Mouse (Mus musculus): ENCODE data around the gene Nphp1. TPM values are rescaled to one million over a fixed set of nuclear protein-coding genes. Genes with fewer than 3 reads are reported as not detected.

Gene Nphp1
- polyA plus RNA-seq, 1 experiment from 2014 or later, result 36.5 TPM

DNA sequence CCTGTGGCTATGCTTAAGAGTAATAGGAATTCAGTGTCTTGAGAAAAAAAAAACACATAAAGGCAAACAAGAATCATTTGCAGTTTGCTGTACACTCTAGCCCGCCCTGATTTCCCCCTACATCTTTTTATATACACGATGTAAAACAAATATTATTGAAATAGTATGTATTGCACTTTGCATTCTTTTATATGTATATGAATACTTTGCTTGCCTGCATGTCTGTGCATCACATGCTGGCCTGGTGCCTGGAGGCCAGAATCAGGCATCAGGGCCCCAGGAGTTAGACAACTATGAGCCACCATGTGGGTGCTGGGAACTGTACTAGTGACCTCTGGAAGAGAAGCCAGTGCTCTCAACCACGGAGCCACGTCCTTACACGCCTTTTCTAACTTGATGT lies 1.5 kb downstream of the Nphp1 start:
- no peaks in the 10 kb centered on the region for H3K9me3 ChIP-seq (ENCODE audit: control insufficient read depth, low read length)
- ATAC-seq (ENCODE audit: insufficient number of reproducible peaks, low FRiP score, low TSS enrichment, low read depth) (no peak), DNase-seq (ENCODE audit: low spot score) (no peak)
- H3K27me3 ChIP-seq (ENCODE audit: control insufficient read depth, insufficient read depth, low read length), result no peaks in the 10 kb centered on the region
- H3K4me1 ChIP-seq (ENCODE audit: control insufficient read depth, insufficient read depth, low read length), result peaks cover 4% of the 10 kb centered on the region; the same call in 1 of the 2 replicates
- H3K9ac ChIP-seq (ENCODE audit: low read length), result no peak overlapping the region
- WGBS, result 93% methylated on average over 5 of the region's 5 CpGs
- no peak overlapping the region for H3K4me3 ChIP-seq (ENCODE audit: low read depth, low read length)
- no peak overlapping the region for H3K4me2 ChIP-seq (ENCODE audit: low read depth, severe bottlenecking)
- H3K27ac ChIP-seq (replicated peaks; ENCODE audit: low read depth, low read length), result no peak overlapping the region
- H3K36me3 ChIP-seq (ENCODE audit: control insufficient read depth, insufficient read depth, low read length), result no peaks in the 10 kb centered on the region

DNA sequence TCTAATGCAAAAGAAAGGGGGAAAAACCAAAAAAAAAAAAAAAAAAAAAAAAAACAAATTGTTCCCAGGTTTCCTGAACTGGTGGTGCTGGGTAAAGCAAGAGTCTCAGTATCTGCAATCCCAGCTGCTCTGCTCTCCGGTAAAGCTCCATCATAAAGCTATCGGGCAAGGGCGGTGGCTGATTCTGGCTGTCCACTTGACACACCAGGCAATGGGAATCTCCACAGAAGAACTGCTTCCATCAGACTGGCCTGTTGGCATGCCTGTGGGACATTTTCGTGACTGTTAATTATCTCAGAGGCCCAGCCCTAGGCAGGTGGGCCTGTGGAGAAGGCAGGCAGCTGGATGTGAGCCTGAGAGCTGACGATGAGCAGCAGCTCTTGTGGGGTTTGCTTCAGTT lies 10.2 kb downstream of the Nphp1 start:
- Histone ChIP-seq H3K36me3 (ENCODE audit: control insufficient read depth, insufficient read depth, low read length) (peaks cover 2% of the 10 kb centered on the region), H3K27ac (replicated peaks; ENCODE audit: low read depth, low read length) (no peak overlapping the region), H3K9me3 (ENCODE audit: control insufficient read depth, low read length) (no peaks in the 10 kb centered on the region), H3K4me3 (ENCODE audit: low read depth, low read length) (no peak overlapping the region), H3K9ac (ENCODE audit: low read length) (no peak overlapping the region), H3K4me1 (ENCODE audit: control insufficient read depth, insufficient read depth, low read length) (no peaks in the 10 kb centered on the region), H3K4me2 (ENCODE audit: low read depth, severe bottlenecking) (no peak overlapping the region), H3K27me3 (ENCODE audit: control insufficient read depth, insufficient read depth, low read length) (no peaks in the 10 kb centered on the region)
- WGBS, result 90% methylated on average over 5 of the region's 5 CpGs
- DNase-seq (ENCODE audit: low spot score), result no peak
- no peak for ATAC-seq (ENCODE audit: insufficient number of reproducible peaks, low FRiP score, low TSS enrichment, low read depth)

DNA sequence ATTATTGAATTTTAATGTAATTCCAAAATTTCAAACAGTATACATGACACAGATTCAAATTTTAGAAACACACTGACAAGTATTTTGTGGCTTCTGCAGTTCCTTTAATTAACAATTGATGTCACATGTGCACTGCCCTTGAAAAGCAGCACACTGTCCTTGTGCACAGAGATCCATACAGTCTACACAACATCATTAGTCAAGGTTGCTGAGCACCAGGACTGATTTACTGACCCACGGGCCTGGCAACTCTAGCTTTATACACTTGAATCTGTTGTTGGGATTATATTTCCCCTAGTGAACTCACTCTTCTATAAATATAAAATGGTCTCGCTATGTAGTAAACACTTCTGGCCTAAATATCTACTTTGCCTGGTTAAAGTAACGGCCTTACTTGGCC lies 13.7 kb downstream of the Nphp1 start:
- Histone ChIP-seq H3K4me3 (ENCODE audit: low read depth, low read length) (no peak overlapping the region), H3K27me3 (ENCODE audit: control insufficient read depth, insufficient read depth, low read length) (no peaks in the 10 kb centered on the region), H3K4me2 (ENCODE audit: low read depth, severe bottlenecking) (no peak overlapping the region), H3K9ac (ENCODE audit: low read length) (no peak overlapping the region), H3K4me1 (ENCODE audit: control insufficient read depth, insufficient read depth, low read length) (no peaks in the 10 kb centered on the region), H3K9me3 (ENCODE audit: control insufficient read depth, low read length) (no peaks in the 10 kb centered on the region), H3K27ac (replicated peaks; ENCODE audit: low read depth, low read length) (no peak overlapping the region), H3K36me3 (ENCODE audit: control insufficient read depth, insufficient read depth, low read length) (peaks cover 5% of the 10 kb centered on the region)
- WGBS, result 92% methylated on average over 3 of the region's 3 CpGs
- no peak for ATAC-seq (ENCODE audit: insufficient number of reproducible peaks, low FRiP score, low TSS enrichment, low read depth)
- DNase-seq (ENCODE audit: low spot score), result no peak

DNA sequence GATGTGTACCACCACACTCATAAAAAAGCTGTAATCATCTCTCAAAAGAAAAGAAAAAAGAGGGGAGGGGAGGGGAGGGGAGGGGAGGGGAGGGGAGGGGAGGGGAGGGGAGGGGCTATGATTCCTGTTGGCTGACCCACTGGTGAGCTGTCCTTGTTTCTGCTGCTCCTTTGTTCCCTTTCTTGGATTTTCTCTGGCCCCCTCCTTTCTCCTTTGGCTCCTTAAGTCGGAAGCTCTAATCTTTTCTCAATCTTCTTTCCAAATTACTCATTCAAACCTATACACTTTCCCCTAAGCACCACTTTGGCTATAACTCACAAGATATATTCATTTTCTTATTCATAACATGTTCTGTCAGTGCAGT lies 14.1 kb downstream of the Nphp1 start:
- ATAC-seq (ENCODE audit: insufficient number of reproducible peaks, low FRiP score, low TSS enrichment, low read depth) (no peak), DNase-seq (ENCODE audit: low spot score) (no peak)
- Histone ChIP-seq H3K4me2 (ENCODE audit: low read depth, severe bottlenecking) (no peak overlapping the region), H3K9me3 (ENCODE audit: control insufficient read depth, low read length) (no peaks in the 10 kb centered on the region), H3K27ac (replicated peaks; ENCODE audit: low read depth, low read length) (no peak overlapping the region), H3K27me3 (ENCODE audit: control insufficient read depth, insufficient read depth, low read length) (no peaks in the 10 kb centered on the region), H3K4me3 (ENCODE audit: low read depth, low read length) (no peak overlapping the region), H3K9ac (ENCODE audit: low read length) (no peak overlapping the region), H3K36me3 (ENCODE audit: control insufficient read depth, insufficient read depth, low read length) (peaks cover 5% of the 10 kb centered on the region), H3K4me1 (ENCODE audit: control insufficient read depth, insufficient read depth, low read length) (no peaks in the 10 kb centered on the region)
- 55% methylated on average over 1 of the region's 1 CpGs for WGBS

DNA sequence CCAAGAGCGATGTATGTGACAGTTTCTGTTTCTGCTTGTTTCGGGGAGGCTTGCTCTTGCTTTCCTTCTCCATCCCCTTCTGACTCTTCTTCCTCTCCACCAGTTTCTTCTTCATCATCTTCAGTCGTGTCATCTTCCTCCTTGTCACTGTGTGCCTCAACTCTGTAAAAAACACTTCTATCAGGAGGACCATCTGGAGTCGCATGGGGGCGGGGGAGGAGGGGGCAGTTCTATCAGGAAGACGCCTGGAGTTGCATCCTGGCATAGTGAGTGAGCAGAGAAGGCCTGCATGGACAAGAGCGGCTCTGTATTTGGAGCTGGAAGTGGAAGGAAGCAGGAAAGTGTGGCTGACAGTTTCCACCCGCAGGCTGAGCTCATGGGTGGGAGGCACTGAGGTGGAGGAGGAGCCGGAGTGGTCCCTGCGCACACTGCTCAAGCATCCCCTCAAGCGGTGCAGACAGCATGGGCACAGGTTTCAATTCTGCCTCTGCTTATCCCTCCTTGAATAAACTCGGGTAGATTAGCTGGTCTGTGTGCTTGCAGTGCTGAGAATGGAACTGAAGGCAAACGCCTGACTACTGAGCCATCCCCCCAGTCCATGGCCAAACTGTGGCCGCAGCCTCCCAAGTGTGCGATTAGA lies 14.6 kb downstream of the Nphp1 start:
- ATAC-seq (ENCODE audit: insufficient number of reproducible peaks, low FRiP score, low TSS enrichment, low read depth) (no peak), DNase-seq (ENCODE audit: low spot score) (no peak)
- no peak overlapping the region for H3K4me3 ChIP-seq (ENCODE audit: low read depth, low read length)
- peaks cover 5% of the 10 kb centered on the region for H3K36me3 ChIP-seq (ENCODE audit: control insufficient read depth, insufficient read depth, low read length)
- no peaks in the 10 kb centered on the region for H3K4me1 ChIP-seq (ENCODE audit: control insufficient read depth, insufficient read depth, low read length)
- H3K27me3 ChIP-seq (ENCODE audit: control insufficient read depth, insufficient read depth, low read length), result no peaks in the 10 kb centered on the region
- H3K9me3 ChIP-seq (ENCODE audit: control insufficient read depth, low read length), result no peaks in the 10 kb centered on the region
- H3K9ac ChIP-seq (ENCODE audit: low read length), result no peak overlapping the region
- no peak overlapping the region for H3K4me2 ChIP-seq (ENCODE audit: low read depth, severe bottlenecking)
- no peak overlapping the region for H3K27ac ChIP-seq (replicated peaks; ENCODE audit: low read depth, low read length)
- 66% methylated on average over 15 of the region's 15 CpGs for WGBS

DNA sequence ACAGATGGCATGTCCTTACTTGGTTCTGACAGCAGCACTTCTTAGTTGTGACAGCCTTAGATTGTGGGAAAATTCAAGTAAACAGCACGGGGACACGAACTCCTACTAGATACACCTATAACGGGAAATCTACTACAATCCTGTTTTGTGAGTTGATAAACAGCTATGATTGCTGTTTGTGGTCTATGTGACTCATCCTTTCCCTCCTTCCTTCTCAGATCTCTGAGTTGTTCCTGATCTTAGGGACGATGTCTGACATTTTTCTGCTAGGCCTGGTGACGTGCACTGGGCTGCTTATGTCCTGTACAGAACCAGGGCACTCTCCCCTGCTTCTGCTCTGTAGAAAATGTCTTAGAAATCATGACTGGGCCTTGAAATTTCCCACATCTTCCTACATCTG lies 27.1 kb downstream of the Nphp1 start:
- Histone ChIP-seq H3K4me2 (ENCODE audit: low read depth, severe bottlenecking) (no peak overlapping the region), H3K27me3 (ENCODE audit: control insufficient read depth, insufficient read depth, low read length) (no peaks in the 10 kb centered on the region), H3K27ac (replicated peaks; ENCODE audit: low read depth, low read length) (no peak overlapping the region), H3K4me1 (ENCODE audit: control insufficient read depth, insufficient read depth, low read length) (no peaks in the 10 kb centered on the region), H3K36me3 (ENCODE audit: control insufficient read depth, insufficient read depth, low read length) (peaks cover 2% of the 10 kb centered on the region; the same call in 1 of the 2 replicates), H3K9me3 (ENCODE audit: control insufficient read depth, low read length) (no peaks in the 10 kb centered on the region), H3K9ac (ENCODE audit: low read length) (no peak overlapping the region), H3K4me3 (ENCODE audit: low read depth, low read length) (no peak overlapping the region)
- WGBS, result 92% methylated on average over 5 of the region's 5 CpGs
- DNase-seq (ENCODE audit: low spot score), result no peak
- no peak for ATAC-seq (ENCODE audit: insufficient number of reproducible peaks, low FRiP score, low TSS enrichment, low read depth)

DNA sequence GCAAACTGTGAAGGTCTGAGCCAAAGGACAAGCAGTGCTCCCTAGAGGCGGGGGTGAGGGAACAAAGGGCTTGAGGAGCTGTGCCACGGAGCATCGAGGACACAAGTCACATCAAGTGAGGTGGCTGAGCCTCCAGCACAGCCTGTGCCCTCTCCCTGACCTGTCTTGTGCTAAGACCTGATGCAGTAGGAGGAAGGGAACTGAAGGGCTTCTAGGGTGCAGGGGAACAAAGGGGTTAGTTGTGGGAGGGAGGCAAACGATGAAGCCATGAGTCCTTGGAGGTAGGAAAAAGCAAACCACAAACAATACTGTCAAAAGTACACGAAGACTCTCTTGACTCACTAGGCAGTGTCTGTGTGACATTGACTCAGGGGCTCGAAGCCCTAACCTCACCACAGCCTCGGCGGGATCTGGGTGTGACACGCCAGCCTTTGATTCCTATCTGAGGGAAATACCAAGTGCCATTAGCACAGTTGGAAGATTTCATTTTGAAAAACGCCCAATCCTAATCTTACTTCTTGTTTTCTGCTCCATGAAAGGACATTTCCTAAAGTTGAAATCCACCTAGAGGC lies 28.2 kb downstream of the Nphp1 start:
- Histone ChIP-seq H3K9me3 (ENCODE audit: control insufficient read depth, low read length) (no peaks in the 10 kb centered on the region), H3K36me3 (ENCODE audit: control insufficient read depth, insufficient read depth, low read length) (peaks cover 2% of the 10 kb centered on the region; the same call in 1 of the 2 replicates), H3K27me3 (ENCODE audit: control insufficient read depth, insufficient read depth, low read length) (no peaks in the 10 kb centered on the region), H3K27ac (replicated peaks; ENCODE audit: low read depth, low read length) (no peak overlapping the region), H3K4me2 (ENCODE audit: low read depth, severe bottlenecking) (no peak overlapping the region), H3K4me1 (ENCODE audit: control insufficient read depth, insufficient read depth, low read length) (no peaks in the 10 kb centered on the region), H3K9ac (ENCODE audit: low read length) (no peak overlapping the region), H3K4me3 (ENCODE audit: low read depth, low read length) (no peak overlapping the region)
- DNase-seq (ENCODE audit: low spot score) (no peak), ATAC-seq (ENCODE audit: insufficient number of reproducible peaks, low FRiP score, low TSS enrichment, low read depth) (no peak)
- 76% methylated on average over 10 of the region's 10 CpGs for WGBS

DNA sequence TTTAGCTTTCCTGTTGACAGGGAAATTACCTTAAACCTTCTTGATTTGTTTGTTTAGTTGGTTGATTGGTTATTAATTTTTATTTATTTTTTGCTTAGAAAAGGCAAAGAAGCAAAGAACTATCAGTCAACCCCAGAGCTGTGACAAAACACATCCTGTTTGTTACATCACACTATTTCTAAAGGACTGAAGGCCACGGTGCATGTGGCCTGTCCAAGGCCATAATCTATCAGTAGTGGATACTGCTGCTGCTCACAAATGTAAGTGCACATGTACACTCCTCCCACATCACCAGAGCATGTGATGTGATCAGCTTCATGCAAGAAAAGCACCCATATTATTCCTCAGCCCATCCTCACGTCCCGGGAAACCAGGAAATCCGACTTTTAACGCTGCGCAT lies 28.7 kb downstream of the Nphp1 start:
- no peak for DNase-seq (ENCODE audit: low spot score)
- no peak for ATAC-seq (ENCODE audit: insufficient number of reproducible peaks, low FRiP score, low TSS enrichment, low read depth)
- no peak overlapping the region for H3K9ac ChIP-seq (ENCODE audit: low read length)
- 92% methylated on average over 6 of the region's 6 CpGs for WGBS
- peaks cover 2% of the 10 kb centered on the region; the same call in 1 of the 2 replicates for H3K36me3 ChIP-seq (ENCODE audit: control insufficient read depth, insufficient read depth, low read length)
- no peaks in the 10 kb centered on the region for H3K9me3 ChIP-seq (ENCODE audit: control insufficient read depth, low read length)
- H3K27me3 ChIP-seq (ENCODE audit: control insufficient read depth, insufficient read depth, low read length), result no peaks in the 10 kb centered on the region
- no peak overlapping the region for H3K4me3 ChIP-seq (ENCODE audit: low read depth, low read length)
- no peak overlapping the region for H3K4me2 ChIP-seq (ENCODE audit: low read depth, severe bottlenecking)
- H3K27ac ChIP-seq (replicated peaks; ENCODE audit: low read depth, low read length), result no peak overlapping the region
- no peaks in the 10 kb centered on the region for H3K4me1 ChIP-seq (ENCODE audit: control insufficient read depth, insufficient read depth, low read length)
